Mouse (Mus musculus): ENCODE results near the gene Itga10.

DNA sequence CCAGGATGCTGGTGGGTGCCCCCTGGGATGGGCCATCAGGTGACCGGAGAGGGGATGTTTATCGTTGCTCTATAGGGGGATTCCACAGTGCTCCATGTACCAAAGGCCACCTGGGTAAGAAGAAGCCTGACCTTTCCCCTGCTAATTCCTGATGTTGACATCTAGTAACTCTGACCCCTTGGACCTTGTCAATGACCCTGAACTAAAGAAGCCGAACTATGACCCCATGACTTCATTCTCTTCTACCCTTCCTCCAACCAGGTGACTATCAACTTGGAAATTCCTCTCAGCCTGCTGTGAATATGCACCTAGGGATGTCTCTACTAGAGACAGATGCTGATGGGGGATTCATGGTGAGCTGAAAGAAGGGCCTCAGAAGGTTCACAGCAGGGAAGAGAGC is 2.0 kb downstream of the Itga10 start:
- TF ChIP-seq EP300 (IDR thresholded peaks at IDR 0.05; ENCODE audit: low read length) (no peak), PAX5 (IDR thresholded peaks at IDR 0.05; ENCODE audit: low read length) (no peak), USF2 (conservative IDR thresholded peaks at IDR 0.05; ENCODE audit: low read depth, low read length) (no peak), CTCF (conservative IDR thresholded peaks at IDR 0.05 in 1 of 2, IDR thresholded peaks at IDR 0.05 in 1 of 2; ENCODE audit: low read depth in 2 of 2, low read length in 2 of 2) (no peak), MEF2A (IDR thresholded peaks at IDR 0.05; ENCODE audit: borderline replicate concordance, low read depth, low read length) (no peak), POLR2A (IDR thresholded peaks at IDR 0.05; ENCODE audit: low read depth, low read length) (no peak), ELF1 (IDR thresholded peaks at IDR 0.05; ENCODE audit: low read depth, low read length) (no peak), POLR2AphosphoS2 (IDR thresholded peaks at IDR 0.05; ENCODE audit: low read depth, low read length) (no peak), NRF1 (IDR thresholded peaks at IDR 0.05; ENCODE audit: low read depth, low read length) (no peak), UBTF (IDR thresholded peaks at IDR 0.05; ENCODE audit: low read depth, low read length) (no peak), RAD21 (IDR thresholded peaks at IDR 0.05; ENCODE audit: low read depth, low read length) (no peak), MAX (IDR thresholded peaks at IDR 0.05; ENCODE audit: low read length) (no peak), KAT2A (IDR thresholded peaks at IDR 0.05; ENCODE audit: insufficient replicate concordance, low read length) (no peak), JUND (conservative IDR thresholded peaks at IDR 0.05; ENCODE audit: low read depth, low read length) (no peak)

Measured in CH12.LX (cell line).